Mouse (Mus musculus) stomach, postnatal 0 days (tissue): ENCODE measurements around the gene Usp33.

Experiments
- CTCF ChIP-seq: IDR thresholded peaks from 2 replicates; pipeline ENCODE4 v1.5.1; 2016; ENCODE audit warnings: antibody characterized with exemption, low read depth, mild to moderate bottlenecking, moderate library complexity
- EP300 ChIP-seq: optimal IDR thresholded peaks from 2 replicates; pipeline ENCODE3; 2016; ENCODE audit warnings: antibody characterized with exemption

GRCm38 (mm10) chr3:152396278-152396987 lies 50.2 kb downstream of the Usp33 start:
- no peak for TF ChIP-seq CTCF
- TF ChIP-seq EP300, result peak; percentile 99
